Mouse (Mus musculus): ENCODE measurements around the gene 2010003K11Rik.

The 2010003K11Rik gene

DNA sequence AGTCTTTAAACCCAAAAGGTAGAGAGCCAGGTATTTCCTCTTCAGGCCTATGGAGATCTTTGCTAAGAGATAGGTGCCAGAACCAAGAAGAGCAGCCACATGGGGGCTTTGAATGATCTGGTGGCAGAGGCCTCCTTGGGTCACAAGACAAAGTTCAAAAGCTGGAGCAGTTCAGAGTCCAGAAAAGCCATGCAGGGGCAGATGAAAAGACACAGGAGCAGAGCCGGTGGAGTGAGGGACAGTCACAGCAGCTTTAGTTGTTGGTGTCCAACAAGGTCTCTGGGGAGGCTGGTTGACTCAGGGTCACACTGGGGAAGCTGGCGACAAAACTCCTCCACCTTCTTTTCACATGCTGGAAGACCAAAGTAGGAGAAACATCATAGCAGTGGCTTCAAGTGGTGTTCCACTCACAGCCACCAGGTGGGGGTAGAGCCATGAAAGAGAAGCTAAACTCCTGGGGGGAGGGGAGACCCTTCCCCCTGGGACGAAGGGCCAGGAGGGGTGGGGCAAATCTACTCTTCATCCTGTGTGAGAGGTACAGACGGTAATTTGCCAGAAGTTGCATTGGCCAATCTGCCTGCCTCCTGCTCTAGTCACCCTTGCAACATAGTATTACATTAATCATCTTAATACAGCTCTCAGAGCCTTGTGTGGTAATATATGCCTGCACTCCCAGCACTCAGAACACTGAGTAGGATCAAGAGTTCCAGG is 965 bp downstream of the 2010003K11Rik start:
- peak; percentile 60 for DNase-seq (ENCODE audit: low spot score)

DNA sequence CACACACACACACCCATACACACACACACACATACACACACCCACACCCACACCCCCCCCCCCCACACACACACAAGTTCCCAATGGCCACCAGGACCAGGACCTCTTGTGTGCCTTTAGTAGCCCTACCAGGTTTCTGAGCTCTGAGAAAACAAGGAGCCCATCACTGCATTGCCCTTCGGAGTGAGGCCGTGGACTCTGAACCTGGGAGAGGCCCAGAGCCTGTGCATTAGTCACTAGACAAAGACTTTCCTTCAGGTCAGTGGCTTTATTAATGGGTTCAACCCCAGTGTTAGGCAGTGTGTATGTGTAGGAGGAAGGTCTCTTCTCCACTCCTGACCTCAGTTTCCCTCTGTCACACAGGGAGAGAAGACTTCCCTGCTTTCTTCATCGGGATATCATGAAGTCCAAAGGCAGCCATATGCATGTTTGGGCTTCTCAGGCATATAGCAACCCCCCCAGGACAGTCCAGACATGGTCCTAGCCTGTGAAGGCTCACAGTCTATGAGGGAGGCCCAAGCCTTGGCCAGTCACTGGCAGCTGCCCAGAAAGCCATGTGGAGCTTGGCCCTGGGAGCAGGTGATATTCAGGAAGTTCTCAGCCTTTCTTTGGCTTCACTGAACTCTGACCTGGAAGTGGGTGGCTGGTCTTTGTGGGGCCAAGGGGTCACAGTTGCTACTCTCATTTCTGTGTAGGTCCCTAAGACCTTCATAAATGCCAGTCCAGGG is 1.7 kb downstream of the 2010003K11Rik start:
- DNase-seq (ENCODE audit: low spot score), result no peak

DNA sequence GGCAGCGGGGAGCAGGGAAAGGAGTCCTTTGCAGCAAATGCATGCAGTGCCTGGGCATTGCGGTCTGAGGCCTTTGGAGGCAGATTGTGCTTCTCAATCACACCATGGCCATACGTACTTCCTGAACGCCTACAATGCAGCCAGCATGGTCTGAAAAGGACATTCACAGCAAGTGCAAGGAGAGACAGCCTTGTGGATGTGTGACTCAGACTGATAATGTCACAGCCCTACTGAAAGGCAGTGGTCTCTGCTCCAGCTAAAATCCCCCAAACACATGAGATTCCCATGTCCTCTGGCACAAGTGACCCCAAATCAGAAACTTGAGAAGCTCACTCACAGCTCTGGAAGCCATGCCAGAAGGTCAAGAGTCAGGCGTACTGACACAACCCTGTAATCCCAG is 2.6 kb downstream of the 2010003K11Rik start:
- no peak for DNase-seq (ENCODE audit: low spot score)

GRCm38 (mm10) chr19:4494707-4495106 is 3.7 kb downstream of the 2010003K11Rik start:
- no peak for DNase-seq (ENCODE audit: low spot score)

DNA sequence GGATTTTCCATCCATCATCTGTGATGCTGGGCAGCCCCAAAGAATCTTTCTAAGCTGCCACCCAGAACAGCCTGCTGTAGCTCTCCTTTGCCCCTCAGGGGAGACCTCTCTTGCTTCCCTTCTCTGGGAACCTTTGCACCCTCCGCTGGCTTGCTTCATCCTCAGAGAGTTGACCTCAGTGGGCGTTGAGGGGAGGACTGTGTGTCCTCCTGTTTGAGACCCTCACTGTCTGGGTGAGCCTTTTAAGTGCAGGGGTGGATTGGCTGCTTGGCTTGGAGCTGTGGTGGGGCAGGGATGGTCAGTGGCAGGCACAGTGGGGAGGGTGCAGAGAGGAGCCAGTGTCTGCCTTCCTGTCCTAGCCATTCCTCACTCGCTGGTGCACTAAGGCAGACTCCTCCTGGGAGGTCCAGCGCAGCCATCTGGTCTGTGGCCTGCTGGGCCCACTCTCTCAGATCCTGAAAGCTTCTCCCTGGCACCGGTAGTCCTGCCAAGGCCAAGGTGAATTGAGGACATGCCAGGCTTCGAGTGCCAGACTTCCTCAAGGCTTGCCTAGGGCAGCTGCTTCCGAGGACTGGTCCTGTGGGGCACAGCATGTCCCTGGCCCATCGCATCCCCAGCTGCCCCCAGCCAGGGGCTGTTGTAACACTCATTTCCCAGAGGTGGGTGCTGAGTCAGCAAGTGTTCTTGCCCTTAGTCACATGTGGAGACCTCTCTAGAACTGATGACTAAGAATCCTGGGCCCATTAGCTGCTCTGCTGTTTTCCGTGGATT is 5.7 kb downstream of the 2010003K11Rik start:
- no peak for DNase-seq (ENCODE audit: low spot score)

- DNase-seq (ENCODE audit: low spot score), result no peak
These were observed 7.2 kb downstream of the 2010003K11Rik start for GRCm38 (mm10) chr19:4491080-4491695.

DNA sequence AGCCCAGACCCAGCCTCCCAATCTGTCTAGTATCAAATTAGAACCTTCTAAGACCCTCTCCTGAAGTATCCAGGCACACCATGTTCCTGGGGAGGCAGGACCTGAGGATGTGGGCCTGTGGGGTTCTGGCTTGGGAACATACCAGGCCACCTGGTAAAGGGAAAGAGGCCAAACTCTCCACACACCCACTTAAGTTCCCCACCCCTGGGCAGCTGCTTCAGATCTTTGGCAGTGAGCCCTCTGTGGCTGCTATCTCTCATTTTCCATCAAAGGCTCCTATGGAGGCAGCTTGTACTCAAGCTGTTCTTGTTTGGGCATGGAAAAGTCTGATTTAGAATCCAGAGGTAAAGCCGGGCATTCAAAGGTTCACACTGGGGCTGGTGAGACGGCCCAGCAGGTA is 10.5 kb downstream of the 2010003K11Rik start:
- no peak for DNase-seq (ENCODE audit: low spot score)

DNA sequence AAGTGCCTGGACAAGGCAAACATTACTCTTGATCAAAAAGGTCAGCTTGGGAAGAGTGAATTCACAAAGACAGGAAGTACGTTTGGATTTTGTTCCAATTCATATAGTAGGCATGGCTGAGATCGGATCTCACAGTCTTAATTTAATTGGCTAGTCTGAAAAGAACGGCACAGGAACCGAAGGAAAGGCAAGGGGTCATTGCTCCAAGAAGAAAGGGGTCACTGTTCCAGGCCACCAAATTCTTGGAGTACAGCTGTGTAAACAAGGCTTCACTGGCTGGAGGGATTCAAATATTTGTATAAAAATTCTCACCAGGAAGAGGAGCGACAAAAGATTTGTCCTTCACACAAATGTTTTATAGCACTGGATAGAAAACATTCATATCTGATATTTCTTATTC is 13.4 kb downstream of the 2010003K11Rik start:
- DNase-seq (ENCODE audit: low spot score), result no peak

DNA sequence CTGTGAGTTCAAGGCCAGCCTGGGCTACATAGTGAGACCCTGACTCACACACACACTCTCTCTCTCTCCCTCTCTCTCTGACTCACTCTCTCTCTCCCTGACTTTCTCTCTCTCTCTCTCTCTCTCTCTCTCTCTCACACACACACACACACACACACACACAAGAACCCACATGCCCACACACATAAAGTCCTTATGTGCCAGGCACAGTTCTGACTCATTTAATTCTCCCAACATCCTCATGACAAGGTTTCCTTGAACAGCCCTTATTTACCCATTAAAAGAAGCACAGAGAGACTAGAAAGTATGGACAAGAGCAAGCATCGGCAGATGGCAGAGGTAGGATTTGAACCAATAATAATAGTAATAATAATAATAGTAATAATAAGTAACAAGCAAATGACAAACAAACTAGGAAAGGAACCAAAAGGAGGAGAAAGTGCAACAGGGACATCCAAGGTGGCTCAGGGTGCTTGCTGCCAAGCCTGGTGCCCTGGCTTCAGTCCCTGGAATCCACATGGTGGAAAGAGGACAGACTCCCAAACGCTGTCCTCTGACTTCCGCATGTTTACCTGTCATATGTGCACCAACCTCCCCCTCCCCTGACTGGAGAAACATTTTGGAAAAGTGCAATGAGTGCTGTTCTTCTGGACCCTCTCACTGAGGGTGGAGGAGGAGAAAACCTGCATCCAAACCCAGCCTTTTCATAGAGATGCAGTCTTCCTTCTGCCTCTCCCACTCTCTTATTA is 16.1 kb downstream of the 2010003K11Rik start:
- DNase-seq (ENCODE audit: low spot score), result no peak

- DNase-seq (ENCODE audit: low spot score), result no peak
These were observed 17.1 kb downstream of the 2010003K11Rik start for GRCm38 (mm10) chr19:4481326-4481725.

DNA sequence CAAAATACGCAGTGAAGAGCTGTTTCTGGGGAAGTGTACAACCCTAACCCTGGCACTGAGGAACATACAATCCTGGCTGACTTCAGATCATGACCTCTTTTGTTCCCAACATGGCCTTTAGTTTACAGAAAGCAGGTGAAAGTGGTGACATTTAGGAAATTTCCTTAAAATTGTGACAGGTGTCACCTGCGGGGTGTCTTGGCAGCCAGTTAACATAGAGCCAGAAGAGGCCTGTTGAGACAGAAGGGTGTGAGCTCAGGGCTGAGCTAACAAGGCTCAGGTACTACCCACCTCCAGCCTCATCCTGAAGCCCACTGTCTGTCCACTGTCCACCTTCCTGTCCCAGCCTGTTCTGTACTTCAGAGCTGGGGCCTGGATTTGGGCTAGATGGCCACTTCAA is 18.3 kb downstream of the 2010003K11Rik start:
- no peak for DNase-seq (ENCODE audit: low spot score)

DNA sequence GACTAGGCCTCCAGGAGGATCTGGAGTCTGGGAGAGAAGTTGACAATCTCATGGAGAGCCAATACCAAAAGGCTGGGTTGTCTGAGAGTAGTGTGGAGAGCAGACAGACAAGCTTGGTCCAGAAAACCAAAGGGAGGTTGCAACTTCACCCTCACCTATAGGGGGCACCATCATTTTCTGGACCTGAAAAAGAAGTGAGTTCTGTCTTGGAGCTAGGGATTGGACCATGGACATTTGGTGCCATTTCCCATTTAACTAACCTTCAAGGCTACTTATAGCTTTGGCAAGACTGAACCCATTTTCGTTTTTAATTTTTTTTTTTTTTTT is 20.2 kb downstream of the 2010003K11Rik start:
- no peak for DNase-seq (ENCODE audit: low spot score)

- no peak for DNase-seq (ENCODE audit: low spot score)
These were observed 20.8 kb downstream of the 2010003K11Rik start, which contains the start of gene Syt12 for GRCm38 (mm10) chr19:4477345-4478189. Syt12 (minus strand) TSS chr19:4477447.

GRCm38 (mm10) chr19:4476601-4477257 is 21.7 kb downstream of the 2010003K11Rik start:
- DNase-seq (ENCODE audit: low spot score), result no peak

DNA sequence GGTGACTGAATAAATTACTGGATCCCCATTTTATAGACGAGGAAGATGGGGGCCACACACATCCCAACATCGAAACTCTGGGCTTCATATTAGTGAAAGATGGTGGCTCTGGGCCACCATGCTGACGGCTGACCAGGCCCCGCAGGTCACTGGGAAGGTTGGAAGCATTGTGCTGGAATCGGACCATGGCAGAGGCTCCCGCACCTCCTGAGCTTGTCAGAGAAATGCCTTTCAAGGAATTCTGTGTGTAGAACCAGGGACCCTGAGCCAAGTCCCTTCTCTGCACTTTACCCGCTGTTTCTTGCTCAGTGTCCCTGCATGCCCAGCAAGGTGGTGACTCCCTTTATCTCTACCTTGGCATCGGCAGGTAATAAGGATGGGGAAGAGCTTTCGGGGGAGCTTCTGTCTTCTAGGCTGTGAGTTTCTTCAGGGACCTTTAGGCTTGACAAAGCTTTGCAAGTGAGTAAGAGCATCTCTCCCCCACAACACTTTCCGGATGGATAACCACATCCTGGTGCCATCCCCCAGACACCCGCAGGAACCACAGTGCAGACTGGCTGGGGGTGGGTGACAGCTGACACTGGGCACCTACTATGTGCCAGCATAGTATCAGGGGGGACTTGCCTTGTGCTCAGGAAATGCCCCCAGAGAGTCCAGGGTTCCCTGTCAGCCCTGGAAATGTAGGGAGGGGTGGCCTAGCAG is 23.0 kb downstream of the 2010003K11Rik start:
- DNase-seq (ENCODE audit: low spot score), result no peak

GRCm38 (mm10) chr19:4474739-4475138 is 23.6 kb downstream of the 2010003K11Rik start:
- DNase-seq (ENCODE audit: low spot score), result no peak

GRCm38 (mm10) chr19:4473549-4473948 is 24.8 kb downstream of the 2010003K11Rik start:
- DNase-seq (ENCODE audit: low spot score), result no peak

DNA sequence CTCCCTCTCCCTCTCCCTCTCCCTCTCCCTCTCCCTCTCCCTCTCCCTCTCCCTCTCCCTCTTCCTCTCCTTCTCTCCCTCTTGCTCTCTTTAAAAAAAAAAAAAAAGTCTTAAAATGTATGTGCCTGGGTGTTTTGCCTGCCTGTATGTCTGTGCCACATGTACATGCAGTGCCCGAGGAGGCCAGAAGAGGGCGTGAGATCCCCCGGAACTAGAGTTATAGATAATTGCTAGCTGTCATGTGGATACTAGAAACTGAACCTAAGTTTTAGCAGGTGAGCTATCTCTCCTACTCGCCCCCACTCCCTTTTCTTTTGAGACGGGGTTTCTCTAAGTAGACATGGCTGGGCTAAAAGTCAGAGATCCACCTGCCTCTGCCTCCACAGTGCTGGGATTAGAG is 30.0 kb downstream of the 2010003K11Rik start:
- no peak for DNase-seq (ENCODE audit: low spot score)

DNA sequence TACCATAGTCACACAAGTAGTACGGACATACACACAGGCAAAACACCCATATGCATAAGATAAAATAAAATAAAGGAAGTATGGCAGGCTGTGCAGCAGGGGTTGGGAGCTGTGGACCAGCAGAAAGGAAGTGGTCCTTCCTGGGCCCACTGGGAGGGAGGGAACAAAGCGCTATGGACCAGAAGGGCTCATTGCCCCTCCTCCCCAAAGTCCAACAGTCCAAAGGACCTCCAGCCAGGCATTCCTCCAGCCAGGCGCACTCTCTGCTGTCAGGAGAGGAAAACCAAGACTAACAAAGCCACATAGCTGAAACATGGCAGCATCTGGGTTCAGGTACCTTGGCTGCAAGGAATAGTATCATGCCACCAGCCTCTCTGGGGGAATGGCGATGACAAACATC is 33.7 kb downstream of the 2010003K11Rik start:
- no peak for DNase-seq (ENCODE audit: low spot score)

DNA sequence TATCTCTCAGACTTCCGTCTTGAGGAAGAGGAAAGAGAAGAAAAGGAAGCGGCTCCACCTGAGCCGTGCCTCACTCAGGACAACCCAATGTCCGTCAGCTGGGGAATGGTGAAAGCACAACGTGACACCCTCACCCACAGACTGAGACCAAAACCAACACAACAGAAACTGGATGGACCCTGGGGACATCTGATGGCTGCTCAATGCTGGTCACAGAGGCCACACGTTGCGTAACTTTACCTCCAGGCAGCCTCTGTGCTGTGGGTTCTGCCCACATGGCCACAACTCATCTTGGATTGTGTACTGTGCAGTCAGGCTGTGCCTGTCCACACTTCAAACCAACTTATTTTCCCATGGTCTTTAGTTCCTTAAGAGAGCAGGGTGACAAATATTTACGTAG is 36.4 kb downstream of the 2010003K11Rik start:
- no peak for DNase-seq (ENCODE audit: low spot score)

All from ovary, postnatal 10 days (tissue).